Mouse (Mus musculus): ENCODE measurements around the gene Tmem41a.
"Not testable (repeated sequence)": the region's sequence is repeated elsewhere in the genome, so short reads cannot be mapped to it uniquely, and the experiment has no call there.

The Tmem41a gene

DNA sequence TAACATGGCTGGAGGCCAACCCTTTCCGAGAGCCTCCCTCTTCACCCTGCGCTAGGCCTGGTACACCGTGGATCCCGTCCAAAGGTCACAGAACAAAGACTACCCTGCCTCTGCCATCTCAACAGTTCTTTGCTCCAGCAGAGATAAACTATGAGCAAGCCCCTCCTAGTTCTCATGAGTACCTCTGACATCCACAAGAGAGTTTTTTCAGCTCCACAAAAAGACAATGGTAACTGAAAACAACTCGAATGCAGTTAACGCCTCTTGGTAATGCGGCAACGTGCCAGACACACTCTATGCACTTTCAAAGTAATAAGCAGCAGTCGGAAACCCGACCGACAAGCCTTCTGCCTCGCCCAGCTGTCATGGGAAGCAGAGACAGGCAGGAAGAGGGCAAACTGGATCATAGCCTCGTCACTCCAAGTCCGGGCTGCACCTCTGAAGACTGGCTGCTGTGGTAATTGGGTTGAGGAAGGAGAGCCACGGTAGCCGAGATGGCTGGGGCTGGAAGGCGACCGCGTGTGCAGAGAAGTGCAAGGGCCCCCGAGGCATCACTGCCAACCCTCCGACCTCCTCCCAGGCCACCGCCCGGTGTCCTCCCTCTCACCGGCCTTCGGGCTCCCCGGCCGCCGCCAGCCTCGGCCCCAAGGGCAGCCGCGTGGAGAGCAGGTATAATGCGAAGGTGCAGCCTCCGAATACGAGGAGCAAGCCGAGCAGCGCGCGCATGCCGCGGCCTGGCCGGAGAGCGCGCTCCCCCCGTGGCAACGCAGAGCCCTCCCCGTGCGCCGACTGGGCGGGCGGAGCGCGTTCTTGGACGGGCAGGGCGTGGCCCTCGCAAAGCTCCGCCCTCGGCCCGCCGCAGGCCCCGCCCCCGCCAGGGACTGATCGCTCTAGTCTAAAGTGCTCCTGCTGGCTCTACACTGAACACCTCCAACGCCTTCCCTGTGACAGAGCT, at the start of gene Tmem41a:
Gene Tmem41a (minus strand): TSS at position 792 of the 955 bp plus-strand sequence.
- DNase-seq (ENCODE audit: low spot score), result peak; percentile 84

DNA sequence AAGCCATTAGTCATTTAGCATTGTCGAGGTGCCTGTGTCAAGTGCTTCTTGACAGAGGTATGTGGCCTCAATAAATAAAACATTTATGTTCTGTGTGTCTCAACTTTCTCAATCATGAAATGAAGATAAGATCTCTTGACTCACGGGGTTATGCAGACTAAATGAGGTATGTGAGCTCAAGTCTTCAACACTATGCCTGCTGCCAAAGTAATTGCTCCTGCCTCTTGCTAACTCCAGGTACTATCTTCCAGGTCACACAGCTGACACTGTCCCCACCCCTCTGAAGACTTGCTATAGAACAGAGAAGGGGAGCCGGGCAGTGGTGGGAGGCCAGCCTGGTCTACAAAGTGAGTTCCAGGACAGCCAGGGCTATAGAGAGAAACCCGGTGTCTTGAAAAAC, 49.0 kb upstream of the Tmem41a start:
- peak; percentile 40 for DNase-seq (ENCODE audit: low spot score)

DNA sequence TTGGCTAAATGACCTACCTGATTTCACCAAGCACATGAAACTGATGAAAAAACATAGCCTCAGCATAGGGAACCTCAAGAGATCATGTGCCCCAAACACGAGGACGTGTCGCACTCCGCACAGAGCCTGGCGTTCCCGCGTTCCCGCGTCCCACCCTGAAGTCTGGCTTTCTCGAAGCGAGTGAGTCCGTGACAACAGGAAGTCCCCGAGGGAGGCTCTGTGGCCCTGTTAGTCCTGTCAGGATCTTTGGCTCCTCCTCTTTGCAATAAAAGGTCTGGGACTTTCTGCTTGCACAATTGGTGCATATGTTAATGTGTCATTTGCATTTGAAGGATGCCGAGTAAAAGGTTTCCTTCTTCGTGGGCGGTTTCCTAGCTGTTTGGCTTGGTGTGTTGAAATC, 48.0 kb upstream of the Tmem41a start, which contains the start of gene Liph:
Gene Liph (minus strand): TSS at position 360 of the 400 bp plus-strand sequence.
- DNase-seq (ENCODE audit: low spot score), result peak; percentile 48

DNA sequence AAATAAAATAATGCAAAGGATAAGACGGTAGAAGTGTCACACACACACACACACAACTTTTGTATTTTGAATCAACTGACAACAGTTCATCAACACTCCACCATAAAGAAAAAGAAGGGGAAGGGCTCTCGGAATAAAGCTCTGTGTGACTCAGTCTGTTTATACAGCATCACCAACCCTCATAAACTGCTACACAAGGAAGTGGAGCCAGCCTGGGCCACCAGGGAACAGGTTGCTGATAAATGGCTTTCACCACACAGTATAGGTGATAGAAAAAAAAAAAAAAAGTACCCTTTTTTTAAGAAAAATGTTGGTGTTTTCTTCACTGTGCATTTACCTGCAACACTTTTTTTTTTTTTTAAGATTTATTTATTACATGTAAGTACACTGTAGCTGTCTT, 44.4 kb upstream of the Tmem41a start:
- DNase-seq (ENCODE audit: low spot score), result no peak

DNA sequence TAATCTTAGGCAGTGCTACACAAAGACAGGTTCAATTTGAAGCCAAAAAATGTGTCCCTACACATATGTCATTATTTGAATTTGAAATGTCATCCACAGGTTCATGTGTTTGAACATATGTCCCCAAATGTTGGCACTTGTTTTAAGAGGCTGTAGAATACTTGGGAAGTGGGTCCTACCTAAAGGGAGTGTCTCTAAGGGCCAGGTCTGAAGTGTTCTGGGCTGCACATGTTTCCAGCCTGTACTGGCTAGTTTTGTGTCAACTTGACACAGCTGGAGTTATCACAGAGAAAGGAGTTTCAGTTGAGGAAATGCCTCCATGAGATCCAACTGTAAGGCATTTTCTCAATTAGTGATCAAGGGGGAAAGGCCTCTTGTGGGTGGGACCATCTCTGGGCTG, 43.5 kb upstream of the Tmem41a start:
- not testable (repeated sequence) for DNase-seq (ENCODE audit: low spot score)

DNA sequence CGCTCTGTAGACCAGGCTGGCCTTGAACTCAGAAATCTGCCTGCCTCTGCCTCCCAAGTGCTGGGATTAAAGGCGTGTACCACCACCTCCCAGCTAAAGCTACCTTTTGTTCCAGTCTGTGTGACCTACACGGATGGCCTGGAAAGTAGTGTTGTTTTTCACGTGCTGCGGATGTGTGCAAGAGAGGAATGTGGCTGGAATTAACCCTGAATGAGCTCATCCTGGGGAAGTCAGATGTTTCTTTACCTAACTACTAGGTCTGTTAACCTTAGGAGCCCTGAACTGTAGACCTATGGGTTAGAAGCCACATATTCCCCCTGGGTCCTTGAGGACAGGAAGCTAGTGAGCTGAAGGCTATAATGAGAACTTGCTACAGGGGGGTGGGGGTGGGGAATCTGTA, 40.6 kb upstream of the Tmem41a start:
- no peak for DNase-seq (ENCODE audit: low spot score)

DNA sequence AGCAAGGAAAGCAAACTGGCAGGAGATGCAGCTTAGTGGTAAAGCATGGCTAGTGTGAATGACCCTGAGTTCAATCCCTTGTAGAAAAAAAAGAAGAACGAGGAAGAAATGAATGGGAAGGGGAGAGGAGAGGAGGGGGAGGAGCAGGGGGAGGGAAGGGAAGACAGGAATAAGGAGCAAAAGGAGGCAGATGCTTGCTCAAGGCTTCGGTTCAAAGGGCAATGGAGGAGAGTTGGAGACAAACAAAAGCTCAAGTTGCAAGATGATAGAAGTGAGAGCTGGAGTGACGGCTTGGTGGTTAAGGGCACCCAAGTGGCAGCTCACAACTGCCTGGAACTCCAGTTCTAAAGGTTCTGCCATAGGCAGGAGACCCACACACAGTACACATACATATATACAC, 38.8 kb upstream of the Tmem41a start:
- DNase-seq (ENCODE audit: low spot score), result no peak

DNA sequence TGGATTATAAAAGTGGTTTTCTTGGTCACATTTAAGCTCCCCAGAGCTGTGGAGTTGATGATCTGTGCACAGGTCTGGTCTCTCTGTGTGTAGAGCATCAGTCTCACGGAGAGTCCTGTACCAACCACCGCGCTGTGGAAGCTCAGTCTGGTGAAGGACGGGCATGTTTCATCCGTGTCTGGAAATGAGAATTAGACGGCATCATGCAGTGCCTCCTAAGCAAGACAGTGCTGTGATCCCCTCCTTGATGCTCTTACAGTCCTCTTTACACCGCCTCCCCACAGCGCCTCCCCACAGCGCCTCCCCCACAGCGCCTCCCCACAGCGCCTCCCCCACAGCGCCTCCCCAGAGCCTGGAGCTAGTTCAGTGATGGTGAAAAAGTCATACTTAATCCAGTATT, 36.7 kb upstream of the Tmem41a start:
- DNase-seq (ENCODE audit: low spot score), result no peak

DNA sequence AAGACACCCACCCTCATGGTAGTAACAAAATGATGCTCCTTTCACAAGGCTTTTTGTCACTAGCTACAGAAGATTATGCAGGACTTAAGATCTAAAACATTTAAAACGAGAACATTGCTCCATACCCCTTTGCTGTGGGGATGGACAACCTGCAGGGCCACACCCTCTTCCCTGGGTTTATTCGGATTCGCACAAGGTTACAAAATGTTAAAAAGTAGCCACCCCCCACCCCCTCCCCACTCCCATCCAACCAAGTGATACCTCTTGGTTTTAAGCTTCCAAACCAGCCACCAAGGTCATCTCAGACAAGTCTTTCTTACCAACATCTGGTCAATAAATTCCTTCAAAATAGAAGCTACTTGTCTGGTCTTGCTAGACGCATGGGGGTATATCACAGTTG, 36.2 kb upstream of the Tmem41a start:
- DNase-seq (ENCODE audit: low spot score), result no peak

DNA sequence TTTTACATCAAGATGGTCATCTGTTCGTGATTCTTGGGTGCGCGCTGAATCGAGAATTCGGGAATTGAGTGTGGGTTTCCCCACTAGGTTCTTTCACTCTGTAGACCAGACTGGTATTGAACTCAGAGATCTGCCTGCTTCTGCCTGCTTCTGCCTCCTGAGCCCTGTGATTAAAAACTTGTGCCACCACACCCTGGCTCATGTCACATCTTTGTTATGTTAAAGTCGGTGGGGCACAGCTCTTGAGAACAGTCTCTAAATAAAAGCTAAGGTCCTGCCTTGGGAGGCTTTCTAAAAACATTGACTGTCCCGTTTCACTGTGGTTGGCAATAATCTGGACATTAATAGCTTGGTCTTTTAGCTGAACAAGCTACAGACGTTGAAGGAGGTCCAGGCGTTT, 35.8 kb upstream of the Tmem41a start:
- DNase-seq (ENCODE audit: low spot score), result no peak

DNA sequence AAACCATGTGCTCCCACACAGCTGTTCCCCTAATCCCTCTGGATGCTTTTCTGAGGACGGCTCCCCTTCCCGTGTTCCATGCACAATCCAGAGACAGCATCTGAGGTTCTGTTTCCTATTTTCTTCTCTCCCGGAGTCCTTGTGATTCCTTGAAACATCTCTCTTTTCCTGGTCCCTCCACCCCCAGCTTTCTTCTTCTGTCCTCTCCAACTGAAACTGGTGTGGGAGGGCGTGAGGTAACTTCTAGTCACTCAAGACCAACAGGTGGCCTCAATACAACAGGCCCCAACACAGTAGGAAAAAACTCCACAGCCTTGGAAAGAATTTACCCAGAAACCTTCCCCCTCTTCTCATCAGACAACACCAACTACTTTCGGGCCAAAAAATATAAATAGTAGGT, 30.0 kb upstream of the Tmem41a start:
- no peak for DNase-seq (ENCODE audit: low spot score)

DNA sequence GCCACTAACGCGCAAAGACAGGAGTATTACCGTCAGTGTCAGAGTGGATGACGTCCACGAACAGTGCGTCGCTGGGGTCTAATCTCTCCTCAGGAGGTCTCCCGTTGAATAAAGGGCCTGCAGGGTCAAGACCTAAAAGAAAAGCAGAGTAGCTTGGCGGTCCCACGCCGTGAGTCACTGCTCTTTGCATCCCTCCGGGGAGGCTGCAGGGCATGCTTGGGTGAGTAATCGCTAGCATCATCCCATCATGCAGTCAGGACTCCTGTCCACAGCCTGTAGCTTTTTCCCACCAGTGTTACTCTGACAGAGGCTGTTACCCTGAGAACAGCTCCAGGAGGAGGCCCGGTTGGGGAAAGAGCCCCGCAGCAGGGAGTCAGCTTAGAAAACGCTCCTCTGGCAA, 28.9 kb upstream of the Tmem41a start:
- no peak for DNase-seq (ENCODE audit: low spot score)

DNA sequence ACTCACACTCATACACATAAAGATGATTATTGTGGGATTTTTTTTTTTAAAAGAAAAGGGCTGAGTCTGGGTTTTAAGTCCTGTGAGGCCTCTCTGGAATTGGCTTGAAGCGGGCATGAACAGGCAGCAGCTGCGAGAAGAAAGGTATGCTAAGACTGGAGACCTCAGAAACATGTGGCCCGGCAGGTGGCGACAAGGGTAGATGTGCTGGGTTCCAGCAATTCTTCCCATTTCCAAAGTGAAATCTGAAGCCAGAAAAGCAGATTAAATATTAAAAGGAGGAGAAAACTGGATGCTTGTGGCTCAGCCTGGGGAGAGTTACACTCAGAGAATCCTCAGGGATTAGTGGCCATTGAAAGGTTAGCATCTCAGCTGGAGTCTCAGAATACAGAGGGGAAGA, 24.1 kb upstream of the Tmem41a start:
- DNase-seq (ENCODE audit: low spot score), result no peak

DNA sequence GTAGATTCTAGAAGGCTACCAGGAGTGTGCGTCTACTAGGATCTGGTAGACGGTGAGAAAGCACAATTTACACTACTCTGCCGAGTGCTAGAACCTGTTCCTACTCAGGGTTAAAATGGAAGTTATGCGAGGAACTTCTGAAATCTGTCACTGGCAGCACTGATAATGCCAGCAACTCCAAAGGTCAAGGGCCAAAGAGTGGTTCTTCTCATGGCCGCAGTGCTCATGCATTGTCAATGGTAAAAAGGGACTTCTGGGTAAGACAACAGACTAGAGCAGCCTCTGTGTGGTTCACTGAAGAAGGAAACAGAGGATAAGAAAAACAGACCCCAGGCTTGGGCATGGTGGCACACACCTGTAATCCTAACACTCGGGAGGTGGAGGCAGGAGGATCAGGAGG, 23.2 kb upstream of the Tmem41a start:
- no peak for DNase-seq (ENCODE audit: low spot score)

DNA sequence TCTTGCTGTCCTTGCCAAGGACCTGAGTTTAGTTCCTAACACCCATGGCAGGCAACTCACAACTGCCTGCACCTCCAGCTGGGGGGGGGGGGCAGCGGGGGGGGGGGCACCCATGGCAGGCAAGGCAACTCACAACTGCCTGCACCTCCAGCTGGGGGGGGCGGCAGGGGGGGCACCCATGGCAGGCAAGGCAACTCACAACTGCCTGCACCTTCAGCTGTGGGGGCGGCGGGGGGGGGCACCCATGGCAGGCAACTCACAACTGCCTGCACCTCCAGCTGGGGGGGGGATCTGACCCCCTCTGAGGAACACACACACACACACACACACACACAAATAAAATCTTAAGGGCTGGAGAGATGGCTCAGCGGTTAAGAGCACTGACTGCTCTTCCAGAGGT, 22.5 kb upstream of the Tmem41a start:
- no peak for DNase-seq (ENCODE audit: low spot score)

DNA sequence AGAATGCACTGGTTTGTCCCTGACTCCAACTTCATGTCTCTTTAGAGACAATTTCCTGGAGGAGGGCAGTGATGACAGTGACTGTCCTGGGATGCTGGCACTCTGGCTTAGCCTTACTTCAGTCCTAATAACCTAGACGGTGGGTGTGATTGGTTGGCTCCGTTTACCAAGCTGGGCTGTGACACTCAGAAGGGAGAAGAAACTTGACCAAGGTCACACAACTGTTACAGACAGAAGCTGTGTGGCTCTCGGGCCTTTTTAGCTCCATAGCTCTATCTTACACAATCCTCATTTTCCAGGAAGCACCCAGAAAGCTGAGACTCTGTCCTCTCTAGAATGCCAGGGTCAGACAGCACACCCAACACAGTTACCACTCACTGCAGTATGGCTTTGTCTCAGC, 18.2 kb upstream of the Tmem41a start:
- DNase-seq (ENCODE audit: low spot score), result no peak

DNA sequence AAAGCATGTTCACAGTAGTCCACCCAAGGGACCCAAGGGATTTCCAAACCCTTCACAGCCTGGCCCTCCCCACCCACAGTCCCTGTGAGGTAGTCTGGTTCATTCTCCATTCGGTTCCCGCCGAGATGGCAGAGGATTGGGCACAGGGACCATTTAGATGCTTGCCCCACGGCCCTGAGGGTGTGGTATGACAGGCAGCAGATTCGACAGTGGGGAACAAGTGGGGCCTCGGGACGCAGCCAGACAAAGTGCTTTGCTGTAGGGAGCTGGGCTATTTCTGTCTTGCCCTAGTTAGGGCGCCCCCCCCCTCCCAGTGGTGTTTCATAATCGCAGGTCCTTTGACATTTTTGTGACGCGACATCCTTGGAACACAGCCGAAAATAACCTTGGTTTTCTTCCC, 8.2 kb upstream of the Tmem41a start:
- DNase-seq (ENCODE audit: low spot score), result no peak

DNA sequence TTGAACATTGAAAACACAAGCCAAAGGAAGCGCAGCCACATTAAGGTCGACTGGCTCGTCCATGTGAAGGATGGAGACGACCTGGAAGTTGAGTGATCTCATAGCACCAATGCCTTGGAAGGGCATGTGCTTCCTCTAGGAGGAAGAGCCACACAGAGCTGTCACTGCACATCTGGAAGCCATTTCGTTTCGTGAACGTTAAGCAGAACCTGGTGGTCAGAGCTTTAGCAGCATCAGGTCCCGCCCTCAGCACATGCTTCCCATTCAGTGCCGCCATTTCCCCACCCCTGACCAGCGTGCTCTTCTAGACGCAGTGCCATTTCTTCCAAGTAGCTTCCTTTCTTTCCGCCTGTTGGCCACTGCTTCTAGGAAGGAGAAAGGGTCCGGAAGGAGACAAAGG, 18.9 kb downstream of the Tmem41a start:
- DNase-seq (ENCODE audit: low spot score), result no peak

DNA sequence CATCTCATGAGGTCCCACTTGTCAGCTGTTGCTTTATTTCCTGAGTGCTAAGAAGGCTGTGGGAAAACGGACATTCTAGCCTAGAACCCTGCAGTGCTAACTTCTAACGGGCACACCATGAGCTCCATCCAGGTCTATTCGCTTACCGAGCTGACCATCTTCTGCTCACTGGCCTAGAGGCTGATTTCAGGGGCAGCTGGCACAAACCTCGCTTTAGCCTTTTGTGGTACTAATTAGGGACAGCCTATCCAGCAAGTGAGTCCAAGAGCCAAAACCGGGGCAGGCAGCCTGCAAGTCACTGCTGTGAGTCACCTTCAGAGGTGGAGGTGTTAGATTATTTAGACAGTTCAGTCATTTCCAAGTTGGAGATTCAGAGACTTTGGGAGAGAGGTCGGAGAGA, 30.7 kb downstream of the Tmem41a start:
- DNase-seq (ENCODE audit: low spot score), result no peak

DNA sequence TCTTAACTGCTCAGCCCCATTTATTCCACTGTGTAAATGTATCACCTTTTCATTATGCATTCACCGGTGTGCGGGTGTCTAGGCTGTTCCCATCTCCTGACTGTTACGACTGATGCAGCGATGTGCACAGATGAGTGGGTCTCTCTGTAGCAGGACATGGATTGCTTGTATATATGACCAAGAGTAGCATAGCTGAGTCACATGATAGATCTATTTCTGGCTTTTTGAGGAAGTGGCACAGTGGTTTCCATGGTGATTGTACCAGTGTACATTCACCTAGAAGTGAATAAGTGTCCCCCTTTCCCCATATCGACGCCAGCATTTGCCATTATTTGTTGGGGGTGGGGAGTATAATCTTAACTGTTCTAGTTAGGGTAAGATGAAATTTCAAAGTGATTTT, 34.0 kb downstream of the Tmem41a start:
- DNase-seq (ENCODE audit: low spot score), result no peak

DNA sequence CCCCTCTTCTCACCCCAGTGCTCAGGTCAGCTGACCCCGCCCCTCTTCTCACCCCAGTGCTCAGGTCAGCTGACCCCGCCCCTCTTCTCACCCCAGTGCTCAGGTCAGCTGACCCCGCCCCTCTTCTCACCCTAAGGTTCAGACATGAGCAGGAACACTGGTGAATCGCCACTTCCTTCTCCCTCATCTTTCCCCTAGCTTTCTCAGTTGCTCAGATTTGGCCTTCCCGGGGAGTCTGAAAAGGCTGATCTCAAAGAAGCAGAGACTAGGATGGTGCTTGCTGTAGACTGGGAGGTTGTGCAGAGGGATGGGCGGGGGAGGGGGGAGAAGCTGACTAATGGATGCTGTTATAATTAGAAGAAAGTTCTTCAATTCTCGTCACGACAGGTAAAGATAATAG, 38.4 kb downstream of the Tmem41a start:
- not testable (repeated sequence) for DNase-seq (ENCODE audit: low spot score)

DNA sequence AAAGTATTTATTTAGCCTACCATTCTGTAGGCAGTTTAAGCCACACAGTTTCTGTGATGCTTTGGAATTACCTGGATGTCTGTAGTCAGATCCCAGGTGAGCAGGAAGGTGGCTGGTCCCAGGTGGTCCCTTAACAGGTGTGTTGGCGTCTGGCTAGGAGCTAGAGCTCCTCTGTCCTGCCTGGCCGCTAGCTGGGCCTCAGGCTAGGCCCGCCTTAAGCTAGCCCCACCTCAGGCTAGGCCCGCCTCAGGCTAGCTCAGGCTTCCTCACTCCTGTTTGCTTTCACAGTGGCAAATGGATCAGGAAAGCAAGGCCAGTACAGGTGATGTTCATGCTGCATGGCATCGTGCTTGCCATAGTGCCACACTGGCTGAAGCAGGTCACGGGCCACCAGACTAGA, 40.5 kb downstream of the Tmem41a start:
- DNase-seq (ENCODE audit: low spot score), result no peak

DNA sequence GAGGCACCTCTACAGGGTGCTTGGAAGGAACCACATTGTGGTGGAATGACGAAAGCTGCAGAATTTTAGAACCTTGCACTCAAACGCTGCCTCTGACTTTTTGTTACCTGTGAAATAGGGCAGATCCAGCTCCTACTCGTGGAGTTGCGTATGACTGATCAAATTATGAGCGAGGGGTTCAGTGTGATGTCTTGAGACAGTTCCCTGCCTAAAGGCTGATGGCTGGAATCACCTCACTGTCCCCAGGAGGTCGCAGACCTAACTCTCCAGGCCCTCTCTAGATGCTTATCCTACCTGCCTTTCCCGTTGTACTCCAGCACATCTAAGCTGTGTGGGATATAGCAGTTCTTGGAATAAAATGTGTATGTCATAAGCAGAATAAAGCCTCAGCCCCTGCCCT, 41.4 kb downstream of the Tmem41a start:
- DNase-seq (ENCODE audit: low spot score), result no peak

DNA sequence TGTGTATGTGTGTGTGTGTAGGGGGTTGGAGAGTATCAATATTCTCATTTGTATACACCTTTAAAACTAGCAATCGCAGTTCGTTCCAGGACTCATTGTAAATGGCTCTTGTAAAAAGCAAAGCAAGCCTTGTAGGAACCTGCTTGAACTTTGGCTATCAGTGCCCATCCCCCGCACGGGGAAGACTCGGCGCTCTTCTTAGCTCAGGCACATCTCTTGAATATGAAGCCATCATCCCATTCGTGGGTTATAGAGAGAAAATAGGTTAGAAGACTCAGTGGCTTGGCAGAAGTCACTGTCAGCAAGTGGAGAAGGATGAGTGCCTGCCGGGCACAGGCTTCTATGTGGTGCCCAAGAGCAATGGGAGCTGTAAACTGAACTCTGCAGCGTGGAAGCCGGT, 42.7 kb downstream of the Tmem41a start:
- no peak for DNase-seq (ENCODE audit: low spot score)
